Mouse (Mus musculus): ENCODE measurements around the gene Bfsp1.

- TF ChIP-seq POLR2A (IDR thresholded peaks at IDR 0.05; ENCODE audit: control insufficient read depth in 1 of 2, insufficient read depth in 1 of 2, low read depth in 1 of 2, low read length in 2 of 2, poor library complexity in 1 of 2) (no peak), EP300 (IDR thresholded peaks at IDR 0.05; ENCODE audit: low read depth in 1 of 2, low read length in 2 of 2) (peak in 1 of 2 experiments; percentile 64; a peak in 1 of 4 replicates), MAX (IDR thresholded peaks at IDR 0.05; ENCODE audit: low read length) (no peak), GATA1 (IDR thresholded peaks at IDR 0.05; ENCODE audit: low read depth, low read length) (peak; percentile 78), MEF2A (IDR thresholded peaks at IDR 0.05; ENCODE audit: extremely low read depth, insufficient replicate concordance, low read depth, low read length, poor library complexity, severe bottlenecking) (no peak), KAT2A (conservative IDR thresholded peaks at IDR 0.05; ENCODE audit: low read depth, low read length) (no peak), SIN3A (IDR thresholded peaks at IDR 0.05; ENCODE audit: low read length) (no peak)
Measured at GRCm38 (mm10) chr2:143847291-143847690, 15.7 kb downstream of the Bfsp1 start.
